Mouse (Mus musculus): Measurements from ENCODE around the gene Foxe1.

GRCm38 (mm10) chr4:46371030-46371429, 27.6 kb downstream of the Foxe1 start:
- no peak for TF ChIP-seq CTCF (IDR thresholded peaks at IDR 0.05 in 2 of 3, conservative IDR thresholded peaks at IDR 0.05 in 1 of 3; ENCODE audit: control insufficient read depth in 1 of 3, insufficient read depth in 1 of 3, low read depth in 2 of 3, low read length in 3 of 3, poor library complexity in 1 of 3, severe bottlenecking in 1 of 3)
- no peak for TF ChIP-seq TAL1 (IDR thresholded peaks at IDR 0.05; ENCODE audit: low read length)
- no peak for TF ChIP-seq CHD2 (IDR thresholded peaks at IDR 0.05; ENCODE audit: low read length)
- TF ChIP-seq POLR2A (IDR thresholded peaks at IDR 0.05; ENCODE audit: control insufficient read depth in 1 of 2, insufficient read depth in 1 of 2, low read depth in 1 of 2, low read length in 2 of 2, poor library complexity in 1 of 2): no peak
- no peak for TF ChIP-seq MAX (IDR thresholded peaks at IDR 0.05; ENCODE audit: low read length)
- TF ChIP-seq JUND (IDR thresholded peaks at IDR 0.05; ENCODE audit: low read depth, low read length): no peak
- TF ChIP-seq EP300 (IDR thresholded peaks at IDR 0.05; ENCODE audit: low read depth in 1 of 2, low read length in 2 of 2): no peak

Data from MEL (cell line).